Mouse (Mus musculus): ENCODE data around the gene Hps5.
"Not testable (repeated sequence)": the region's sequence is repeated elsewhere in the genome, so short reads cannot be mapped to it uniquely, and the experiment has no call there.

Hps5 gene

DNA sequence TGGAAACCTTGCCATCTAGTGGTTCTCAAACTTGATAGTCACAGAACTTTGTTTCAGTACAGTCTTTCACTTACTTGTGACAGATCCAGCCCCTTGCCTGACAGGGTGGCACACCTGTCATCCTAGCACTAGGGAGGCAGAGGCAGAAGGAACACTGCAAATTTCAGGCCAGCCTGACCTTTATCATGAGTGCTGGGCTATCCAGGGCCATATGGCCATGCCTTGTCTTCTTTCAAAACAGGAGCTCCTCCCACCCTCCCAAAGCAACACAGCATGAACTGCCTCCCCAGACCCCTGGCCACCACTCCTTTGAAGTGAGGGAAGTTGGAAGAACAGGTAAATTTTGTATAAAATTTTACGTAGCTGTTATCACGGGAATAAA, 31.9 kb upstream of the Hps5 start:
- no peak for ATAC-seq (ENCODE audit: low TSS enrichment)

DNA sequence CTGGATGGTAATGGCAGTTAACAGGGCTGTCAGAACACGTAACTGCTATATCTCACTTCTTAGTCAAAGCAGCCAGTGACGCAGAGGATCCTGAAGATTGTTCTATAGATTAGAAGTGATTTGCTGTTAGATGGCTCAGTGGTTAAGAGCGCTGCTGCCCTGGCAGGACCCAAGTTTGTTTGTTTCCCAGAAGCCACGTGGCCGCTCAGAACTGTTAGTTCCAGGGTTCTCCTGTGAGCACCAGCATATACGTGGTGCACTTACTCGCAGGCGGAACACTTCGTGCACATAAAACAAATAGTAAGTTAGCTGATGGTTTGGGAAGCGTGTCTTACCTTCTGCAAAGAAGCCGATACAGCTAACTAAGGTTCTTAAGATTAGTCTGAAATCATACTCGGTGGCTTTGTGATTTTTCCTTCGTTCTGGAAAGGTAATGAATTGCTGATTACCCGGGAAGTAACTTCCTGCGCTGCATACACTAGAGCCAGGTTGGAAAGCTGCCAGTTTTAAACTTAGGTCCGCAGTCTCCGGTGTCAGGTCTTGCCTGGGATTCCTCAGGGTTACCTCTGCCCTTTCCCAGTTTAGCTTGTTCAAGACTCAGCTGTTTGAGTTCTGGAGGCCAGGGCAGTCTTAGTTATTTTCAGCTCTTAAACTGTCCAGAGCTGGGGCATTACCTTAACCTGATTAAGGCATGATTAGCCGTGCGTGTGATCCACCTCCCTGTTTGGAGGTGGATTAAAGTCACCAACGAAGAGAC, 31.4 kb upstream of the Hps5 start:
- no peak for ATAC-seq (ENCODE audit: low TSS enrichment)

- ATAC-seq (ENCODE audit: low TSS enrichment) = not testable (repeated sequence)
Observed at GRCm38 (mm10) chr7:46820876-46821632, 25.2 kb upstream of the Hps5 start.

DNA sequence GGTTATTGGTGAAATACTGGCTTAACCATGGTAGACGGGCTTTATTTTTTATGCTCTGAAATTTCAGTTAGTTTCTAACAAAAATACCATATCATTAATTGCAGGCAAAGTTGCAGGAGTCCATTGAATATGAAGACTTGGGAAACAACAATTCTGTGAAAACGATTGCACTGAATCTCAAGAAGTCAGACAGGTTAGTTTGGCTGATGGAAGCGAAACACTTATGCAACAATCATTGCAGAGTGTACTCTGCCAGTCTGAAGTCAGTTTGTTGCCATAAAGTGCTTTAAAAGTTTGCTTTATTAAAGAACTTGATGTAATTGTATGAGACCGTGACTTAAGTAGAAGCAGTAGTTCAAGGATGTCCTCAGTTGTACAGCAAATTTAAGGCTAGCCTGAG, 18.1 kb upstream of the Hps5 start:
- no peak for ATAC-seq (ENCODE audit: low TSS enrichment)

DNA sequence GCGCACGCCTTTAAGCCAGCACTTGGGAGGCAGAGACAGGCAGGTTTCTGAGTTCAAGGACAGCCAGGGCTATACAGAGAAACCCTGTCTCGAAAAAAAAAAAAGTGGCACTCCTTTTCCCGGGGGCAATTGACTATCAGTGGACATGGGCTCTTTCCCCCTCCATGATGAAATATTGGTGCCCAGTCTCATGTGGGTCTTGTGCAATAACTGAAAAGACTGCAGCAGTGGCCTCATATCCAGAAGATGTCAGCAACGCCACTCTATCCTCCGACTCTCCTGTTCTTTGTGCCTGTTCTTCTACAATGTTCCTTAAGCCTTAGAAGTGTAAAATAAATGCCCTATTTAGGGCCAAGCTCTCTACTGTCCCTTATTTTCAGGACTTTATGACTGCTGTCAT, 14.5 kb upstream of the Hps5 start:
- ATAC-seq (ENCODE audit: low TSS enrichment) = no peak

- no peak for ATAC-seq (ENCODE audit: low TSS enrichment)
Observed at GRCm38 (mm10) chr7:46796779-46797178, 915 bp upstream of the Hps5 start.

- peak; percentile 8; the same call in 1 of the 2 replicates for ATAC-seq (ENCODE audit: low TSS enrichment)
Observed at GRCm38 (mm10) chr7:46796206-46796679, 379 bp upstream of the Hps5 start.

GRCm38 (mm10) chr7:46793871-46794270, 2.0 kb downstream of the Hps5 start:
- no peak for ATAC-seq (ENCODE audit: low TSS enrichment)

DNA sequence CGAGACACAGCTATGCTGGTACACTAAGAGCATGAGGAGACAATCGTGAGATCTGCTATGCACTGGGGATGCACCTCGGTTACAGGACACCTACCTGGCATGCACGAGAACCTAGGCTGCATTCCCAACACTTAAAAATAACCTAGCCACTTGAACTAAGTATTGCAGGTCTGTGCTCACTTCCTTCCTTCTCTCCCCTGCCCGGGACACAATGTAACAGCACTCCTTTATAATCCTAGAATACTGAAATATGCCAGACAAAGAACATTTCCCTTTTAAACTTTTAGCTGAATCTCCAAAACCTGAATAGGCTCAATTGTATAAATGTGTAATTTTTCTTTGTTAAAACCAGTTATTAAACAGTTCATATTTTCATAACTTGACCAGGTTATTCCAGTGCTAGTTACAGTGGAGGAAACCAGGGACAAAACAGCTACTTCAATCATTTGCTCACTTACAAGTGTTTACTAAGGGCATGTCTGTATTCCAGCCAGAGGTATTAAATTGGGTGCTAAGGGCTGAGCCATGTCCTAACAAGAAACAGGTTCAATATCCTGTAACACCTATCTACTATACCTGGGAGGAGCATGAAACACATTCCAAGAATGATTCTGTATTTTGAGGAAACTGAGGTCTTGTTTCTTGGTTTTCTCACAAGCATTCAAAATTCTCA, 6.6 kb downstream of the Hps5 start:
- no peak for ATAC-seq (ENCODE audit: low TSS enrichment)

- ATAC-seq (ENCODE audit: low TSS enrichment) = peak; percentile 72; the same call in 1 of the 2 replicates
Observed at GRCm38 (mm10) chr7:46770706-46771105, 25.2 kb downstream of the Hps5 start.

GRCm38 (mm10) chr7:46768451-46768850, 27.4 kb downstream of the Hps5 start:
- no peak for ATAC-seq (ENCODE audit: low TSS enrichment)

GRCm38 (mm10) chr7:46767371-46767770, 28.5 kb downstream of the Hps5 start:
- ATAC-seq (ENCODE audit: low TSS enrichment) = no peak

- ATAC-seq (ENCODE audit: low TSS enrichment) = no peak
Observed at GRCm38 (mm10) chr7:46764672-46765071, 31.2 kb downstream of the Hps5 start.

- ATAC-seq (ENCODE audit: low TSS enrichment) = no peak
Observed at GRCm38 (mm10) chr7:46762601-46763000, 33.3 kb downstream of the Hps5 start.

- no peak for ATAC-seq (ENCODE audit: low TSS enrichment)
Observed at GRCm38 (mm10) chr7:46761049-46761795, 34.6 kb downstream of the Hps5 start.

GRCm38 (mm10) chr7:46751490-46751889, 44.4 kb downstream of the Hps5 start, which contains the start of gene Saa2:
Gene Saa2, plus strand, starts transcription at chr7:46751790.
- ATAC-seq (ENCODE audit: low TSS enrichment) = no peak

- ATAC-seq (ENCODE audit: low TSS enrichment) = no peak
Observed at GRCm38 (mm10) chr7:46748459-46748858, 47.4 kb downstream of the Hps5 start.

- no peak for ATAC-seq (ENCODE audit: low TSS enrichment)
Observed at GRCm38 (mm10) chr7:46746381-46746780, 49.5 kb downstream of the Hps5 start.

- ATAC-seq (ENCODE audit: low TSS enrichment) = no peak
Observed at GRCm38 (mm10) chr7:46745816-46746215, 50.0 kb downstream of the Hps5 start.

GRCm38 (mm10) chr7:46742880-46743279, 53.0 kb downstream of the Hps5 start, which contains the start of gene Saa1:
Gene Saa1, minus strand, starts transcription at chr7:46742980.
- not testable (repeated sequence) for ATAC-seq (ENCODE audit: low TSS enrichment)

- not testable (repeated sequence) for ATAC-seq (ENCODE audit: low TSS enrichment)
Observed at GRCm38 (mm10) chr7:46740041-46740440, 55.8 kb downstream of the Hps5 start.

Measured in frontal cortex, adult (tissue).